Mouse (Mus musculus) testis, adult 2 months (tissue): ENCODE data around the gene Cfap300.

Experiments used
- CTCF ChIP-seq: fragments of 200-500 bp; IDR thresholded peaks from 2 replicates; pipeline ENCODE4 v1.5.1; 2012; ENCODE audit warnings: low read depth, mild to moderate bottlenecking, inconsistent platforms, low read length, moderate library complexity; ENCODE audit not compliant: control insufficient read depth, insufficient read depth, insufficient replicate concordance
- POLR2A ChIP-seq: fragments of 200-500 bp; IDR thresholded peaks from 2 replicates; pipeline ENCODE4 v1.6.1; 2012; ENCODE audit warnings: low read depth, mild to moderate bottlenecking, inconsistent platforms, low read length, moderate library complexity; ENCODE audit not compliant: control insufficient read depth

DNA sequence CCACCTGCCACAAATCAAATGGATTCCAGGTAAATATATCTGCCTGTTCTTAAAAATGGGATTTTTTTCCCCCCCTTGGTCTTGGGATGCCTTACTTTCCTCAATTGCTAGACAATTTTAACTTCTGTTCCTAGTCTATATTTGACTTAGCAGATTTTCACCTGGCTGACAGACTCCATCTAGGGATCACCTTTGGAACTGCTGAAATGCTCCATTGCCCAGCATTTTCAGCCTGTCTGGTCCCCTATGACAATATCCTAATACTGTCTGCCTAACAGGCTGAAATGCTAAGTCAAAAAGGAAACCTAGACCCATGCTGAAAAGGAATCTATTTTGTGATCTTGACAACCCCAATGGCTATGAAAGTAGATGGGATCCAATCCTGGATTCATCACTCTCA, 31.7 kb upstream of the Cfap300 start:
- TF ChIP-seq POLR2A (no peak), CTCF (no peak)
